Mouse (Mus musculus) megakaryocyte-erythroid progenitor cell, adult 5-6 weeks (primary cell): ENCODE measurements around the gene Magi2. TPM values are rescaled to one million over a fixed set of nuclear protein-coding genes. Genes with fewer than 3 reads are reported as not detected.

Source experiments
- ATAC-seq: replicated peaks from 2 replicates; pipeline ENCODE4 v1.8.0; 2016; ENCODE audit warnings: mild to moderate bottlenecking, inconsistent platforms; ENCODE audit not compliant: severe bottlenecking, poor library complexity, low FRiP score, low TSS enrichment
- total RNA-seq, 2 experiments: library from RNA; stranded (forward) in 1 of 2; stranded (reverse) in 1 of 2; fragments of 200-1000, 215-1000 nt in 1 of 2; fragments of >200 nt in 1 of 2; fragmentation: Nextera tagmentation in 1 of 2; gene quantifications; 2 replicates each; pipeline ENCODE4 v1.2.3; 2014 to 2017

The Magi2 gene
- total RNA-seq, 2 experiments from 2014 or later, result 0.23 to 0.52 TPM

DNA sequence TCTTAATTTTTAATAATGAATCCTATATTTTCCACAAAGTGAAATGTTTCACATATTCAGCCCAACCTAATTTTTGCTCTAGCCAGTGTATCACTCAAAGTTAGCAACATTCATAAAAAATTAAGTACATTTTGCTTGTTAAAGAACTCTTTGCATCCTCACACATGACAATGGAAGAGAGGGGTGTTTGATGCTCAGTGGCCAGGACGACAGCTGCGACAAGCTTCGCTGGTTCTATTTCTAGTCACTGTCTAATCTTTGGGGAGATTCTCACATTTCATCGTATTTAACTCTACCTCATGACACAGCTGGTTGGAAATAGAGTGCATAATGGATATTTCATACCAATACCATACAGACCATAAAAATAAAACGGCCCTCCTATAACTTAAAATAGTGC, 1379.7 kb downstream of the Magi2 start:
- no peak for ATAC-seq

DNA sequence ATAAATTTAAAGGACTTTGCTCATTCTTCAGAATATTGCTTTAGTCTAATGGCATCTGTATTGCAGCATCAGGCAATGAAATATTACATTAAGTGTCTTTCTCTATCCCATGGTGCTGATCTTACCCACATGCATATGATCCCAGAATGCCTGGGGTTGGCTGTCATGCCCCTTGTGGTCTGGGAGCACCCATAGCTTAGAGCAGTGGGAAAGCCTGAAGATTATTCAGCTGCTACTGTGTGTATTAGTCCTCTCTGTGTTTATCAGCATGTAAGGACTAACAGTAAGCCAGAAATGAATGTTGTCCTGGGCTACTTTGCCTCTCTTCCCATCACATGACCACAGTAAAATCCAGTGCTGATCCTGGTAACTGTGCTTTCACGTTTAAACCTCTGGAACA, 1380.7 kb downstream of the Magi2 start:
- no peak for ATAC-seq

DNA sequence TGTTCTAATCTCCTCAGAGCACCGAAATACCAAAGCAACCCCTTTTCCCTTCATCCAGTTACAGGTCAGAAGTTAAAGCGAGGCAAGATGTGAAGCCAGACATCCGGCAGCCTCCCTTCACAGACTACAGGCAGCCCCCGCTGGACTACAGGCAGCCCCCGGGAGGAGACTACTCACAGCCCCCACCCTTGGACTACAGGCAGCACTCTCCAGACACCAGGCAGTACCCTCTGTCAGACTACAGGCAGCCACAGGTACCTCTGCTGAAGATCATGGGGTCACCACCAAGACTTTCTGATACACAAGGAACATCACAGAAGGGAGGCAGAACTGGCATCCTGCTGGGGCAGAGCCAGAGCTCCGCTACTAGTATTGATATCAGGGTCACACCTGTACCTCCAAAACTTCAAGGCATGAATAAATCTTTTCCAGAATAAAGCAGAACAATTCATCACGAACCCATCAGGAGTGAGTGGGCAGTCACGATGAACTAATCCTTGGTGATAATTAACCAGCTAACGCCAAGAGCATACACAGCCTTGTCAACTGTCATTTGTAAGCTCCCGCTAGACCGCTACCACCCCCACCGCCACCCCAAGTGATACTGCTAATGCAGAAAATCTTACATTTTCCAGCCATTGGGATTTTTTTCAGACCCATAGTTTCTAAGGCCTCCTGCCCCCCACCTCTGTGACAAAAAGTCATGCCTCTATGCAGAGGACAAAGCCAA, 1382.5 kb downstream of the Magi2 start:
- no peak for ATAC-seq

DNA sequence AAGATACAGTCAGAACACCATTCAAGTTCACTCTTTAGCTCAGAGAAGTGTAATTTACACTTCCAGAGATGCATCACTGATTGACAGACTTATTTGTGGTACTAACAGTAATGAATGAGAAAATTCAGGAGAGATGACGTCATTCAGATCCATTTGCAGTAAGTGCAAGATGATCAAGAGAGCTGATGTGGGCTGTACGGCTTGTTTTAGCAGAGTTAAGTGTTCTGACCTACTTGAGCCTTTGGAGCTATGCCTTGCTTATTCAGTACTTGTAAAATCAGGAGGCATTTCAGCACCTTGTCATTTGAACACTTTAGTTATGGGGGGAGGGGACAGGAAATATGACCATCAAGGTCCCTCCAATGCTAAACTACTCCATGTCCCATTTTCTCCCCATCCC, 1383.8 kb downstream of the Magi2 start:
- no peak for ATAC-seq

DNA sequence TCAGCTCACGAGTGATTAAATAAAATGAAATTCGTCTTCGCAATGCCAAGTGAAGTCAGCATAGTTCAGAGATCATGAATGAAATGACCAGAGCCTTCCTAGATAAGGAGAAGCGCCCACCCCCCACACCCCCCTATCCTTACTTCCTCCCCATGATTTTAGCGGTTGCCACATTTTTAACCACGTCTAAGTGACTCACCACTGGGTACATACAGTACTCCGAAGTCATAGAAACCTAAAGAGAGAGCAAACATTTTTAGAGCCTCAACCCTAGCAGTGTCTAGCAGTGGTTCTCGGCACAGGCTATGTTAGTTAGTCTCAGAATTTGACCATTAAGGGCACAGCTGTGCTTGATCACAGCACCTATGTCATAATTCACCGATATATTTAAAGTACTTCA, 1385.8 kb downstream of the Magi2 start:
- no peak for ATAC-seq

DNA sequence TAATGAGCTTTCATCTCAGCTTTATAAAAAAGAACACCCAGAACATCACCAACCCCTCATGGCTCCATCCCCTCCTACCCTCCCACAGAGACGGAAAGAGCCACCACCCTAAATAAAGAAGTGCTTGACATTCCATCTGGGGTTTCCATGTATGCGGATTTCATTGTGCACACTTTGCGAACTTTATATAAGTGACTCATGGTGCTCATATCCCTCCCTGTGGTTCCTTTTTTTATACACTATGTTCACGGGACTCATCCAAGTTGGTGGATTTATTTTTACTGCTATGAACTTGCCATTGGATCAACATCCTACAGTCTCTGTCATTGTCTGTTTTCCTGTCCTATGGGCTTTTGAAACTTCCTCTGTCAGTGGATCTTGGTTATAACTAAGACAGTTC, 1388.1 kb downstream of the Magi2 start:
- ATAC-seq, result no peak

DNA sequence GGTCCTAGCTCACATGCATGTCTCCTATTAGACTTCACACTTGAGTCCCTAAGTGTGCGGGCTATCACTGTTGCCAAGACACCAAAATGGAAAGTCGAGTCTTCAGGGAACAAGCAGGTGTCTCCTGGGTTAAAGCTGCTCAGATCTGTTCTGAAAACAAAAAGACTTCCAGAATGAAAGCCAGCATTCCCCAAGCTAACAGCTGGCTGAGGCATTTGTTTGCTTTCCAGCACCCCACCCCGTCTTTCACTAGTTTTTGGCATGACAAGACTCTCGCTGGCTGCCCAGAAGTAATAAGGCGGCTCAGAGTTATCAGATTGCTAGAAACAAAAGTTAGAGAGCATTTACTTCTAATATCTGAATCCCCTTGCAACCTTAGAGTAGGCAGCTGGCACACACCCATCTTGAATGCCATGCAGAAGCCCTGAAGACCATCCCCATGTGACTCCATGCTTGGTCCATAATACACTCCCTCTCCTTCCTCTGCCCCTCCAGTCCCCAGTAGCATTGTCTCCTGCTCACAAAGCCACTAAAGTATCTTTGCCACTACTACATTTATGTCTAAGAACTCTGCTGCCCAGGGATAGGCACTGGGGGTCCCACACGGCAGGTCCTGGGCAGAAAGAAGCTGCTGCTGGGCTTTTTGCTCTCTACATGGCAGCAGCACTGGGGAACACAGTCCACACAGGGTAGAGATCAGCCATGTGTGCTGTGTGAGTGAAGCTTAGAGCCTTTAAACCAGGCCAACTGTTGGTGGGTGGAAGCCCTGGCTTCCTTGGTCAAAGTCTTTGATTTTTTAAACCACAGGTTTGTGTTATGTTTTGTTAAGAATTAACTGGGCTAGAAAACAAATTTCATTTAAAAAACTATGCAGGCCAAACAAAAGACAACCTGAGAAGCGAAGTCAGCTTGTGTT, 1394.0 kb downstream of the Magi2 start:
- ATAC-seq, result no peak

DNA sequence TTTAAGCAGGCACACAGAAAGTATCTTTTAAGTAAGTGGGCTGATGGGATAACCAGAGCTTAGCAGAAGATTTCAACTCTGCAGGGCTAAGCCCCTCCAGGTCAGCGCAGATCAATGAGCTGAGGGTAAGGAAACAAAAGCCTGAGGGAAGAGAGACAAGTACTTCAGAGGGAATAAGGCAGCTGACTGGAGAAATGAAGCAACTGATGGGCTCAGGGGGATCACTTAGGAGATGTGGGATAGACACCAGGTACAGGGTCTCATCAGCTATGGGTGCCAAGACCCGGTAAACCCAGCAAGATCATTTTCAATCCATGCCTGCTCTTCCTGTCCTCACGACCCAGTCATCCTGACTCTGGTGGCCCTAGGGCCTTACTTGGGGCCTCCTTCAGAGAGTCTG, 1395.6 kb downstream of the Magi2 start:
- ATAC-seq, result no peak

DNA sequence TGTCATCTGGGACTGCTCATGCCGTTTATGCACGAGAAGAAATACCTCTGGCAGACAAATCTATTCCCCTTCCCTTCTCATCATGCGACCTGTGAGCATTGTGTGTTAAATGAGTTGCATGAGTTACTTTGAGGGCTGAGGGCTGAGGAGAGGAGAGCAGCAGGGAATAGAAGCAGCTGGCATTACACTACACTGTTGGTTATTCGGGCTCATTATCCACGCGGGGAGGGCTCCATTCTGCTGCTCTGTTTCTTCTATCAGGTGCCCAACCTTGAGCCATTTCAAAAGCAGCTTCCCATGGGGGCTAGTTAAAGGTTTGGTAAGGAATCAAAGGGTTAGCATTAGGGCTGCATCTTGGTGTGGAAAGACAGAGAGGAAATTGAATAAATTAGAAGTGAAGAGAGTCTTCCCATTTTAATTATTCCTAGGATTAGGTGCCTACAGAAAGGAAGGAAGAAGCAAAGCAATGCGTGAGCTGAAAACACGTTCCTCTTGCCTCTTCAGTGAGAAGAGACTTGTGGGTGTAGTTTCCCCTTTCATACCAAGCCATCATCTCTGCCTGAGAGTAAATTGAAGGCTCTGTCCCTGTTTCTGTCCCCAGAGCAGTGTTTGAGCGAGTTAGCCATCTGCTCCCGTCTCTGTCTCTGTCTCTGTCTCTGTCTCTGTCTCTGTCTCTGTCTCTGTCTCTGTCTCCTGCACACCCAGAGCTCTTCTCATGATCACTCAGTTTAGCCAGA, 1396.2 kb downstream of the Magi2 start:
- ATAC-seq, result no peak

DNA sequence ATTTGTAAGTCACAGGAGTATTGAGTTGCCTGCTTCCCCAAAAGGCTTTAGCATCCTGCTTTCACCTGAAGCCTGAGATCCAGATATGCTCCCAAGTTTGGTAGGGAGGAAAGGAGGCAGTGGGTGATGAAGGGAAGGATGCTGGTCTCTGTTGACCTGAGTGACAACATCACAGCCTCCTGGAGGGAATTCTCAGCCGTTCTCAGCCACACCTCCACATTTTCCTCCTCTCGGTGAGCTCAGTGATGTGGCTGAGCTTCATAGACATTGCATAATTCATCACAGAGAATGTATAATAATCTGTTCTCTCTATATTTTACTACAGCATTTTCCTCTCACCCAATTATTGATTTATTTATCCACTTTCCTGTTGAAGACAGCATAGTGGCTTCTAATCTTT, 1398.3 kb downstream of the Magi2 start:
- no peak for ATAC-seq

DNA sequence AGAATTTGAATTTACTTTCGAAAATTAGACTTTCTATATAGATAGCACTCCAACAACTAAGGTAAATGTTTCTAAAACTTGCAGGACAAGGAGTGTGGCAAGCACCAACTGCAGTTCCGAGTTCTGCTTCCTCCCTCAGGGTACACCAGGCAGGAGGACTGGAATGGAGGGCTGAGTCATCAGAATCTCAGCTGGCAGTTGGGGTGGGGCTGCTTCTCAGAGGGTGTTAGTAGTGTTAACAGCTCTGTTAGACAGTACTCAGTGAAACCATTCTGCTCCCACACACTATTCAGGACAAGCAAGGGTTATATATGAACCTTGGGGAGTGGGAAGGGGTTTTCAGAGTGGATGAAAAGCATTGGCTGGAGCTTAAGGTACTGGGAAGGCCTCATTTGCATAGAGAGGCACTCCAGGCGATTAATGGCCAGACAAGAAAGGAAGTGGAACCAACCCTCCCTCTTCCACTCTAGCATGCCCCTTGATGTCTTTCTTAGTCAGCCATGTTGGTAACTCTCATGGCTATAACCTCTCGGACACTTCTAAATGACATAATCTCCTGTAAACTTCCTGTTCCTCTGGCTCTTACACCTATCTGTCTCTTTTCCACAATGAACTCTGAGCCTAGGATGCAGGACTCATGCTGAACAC, 1402.2 kb downstream of the Magi2 start:
- ATAC-seq, result no peak

DNA sequence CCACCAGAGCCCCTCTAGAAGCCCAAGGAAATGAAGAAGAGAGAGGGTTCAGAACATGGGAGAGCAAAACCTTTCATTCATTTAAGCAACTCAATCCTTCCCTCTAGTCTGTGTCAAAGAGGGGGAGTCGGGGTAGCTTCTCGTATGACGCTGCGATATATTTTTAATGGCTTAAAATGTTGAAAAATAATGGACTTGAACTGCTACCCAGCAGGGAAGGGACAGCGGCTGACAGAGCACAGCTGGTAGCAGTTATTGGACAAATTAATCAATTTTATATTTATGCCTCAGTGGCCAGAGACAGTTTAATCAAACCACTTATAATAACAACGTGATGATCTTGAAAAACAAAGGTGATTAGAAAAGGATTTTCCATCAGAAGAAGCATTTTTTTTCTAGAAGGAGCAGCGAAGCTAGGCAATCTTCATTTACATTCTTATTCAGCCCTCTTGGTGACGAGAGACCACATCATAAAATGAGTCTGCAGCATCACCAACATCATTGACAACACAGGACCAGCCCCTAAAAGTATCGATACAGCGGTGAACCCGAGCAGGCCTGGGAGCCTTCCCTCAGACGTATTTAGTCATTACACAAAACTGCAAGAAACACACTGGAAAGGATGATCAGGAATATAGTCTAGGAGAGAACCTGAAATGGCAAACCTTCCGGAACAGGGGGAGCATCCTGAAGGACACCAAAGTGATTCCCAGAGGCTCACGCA, 1407.4 kb downstream of the Magi2 start:
- no peak for ATAC-seq

DNA sequence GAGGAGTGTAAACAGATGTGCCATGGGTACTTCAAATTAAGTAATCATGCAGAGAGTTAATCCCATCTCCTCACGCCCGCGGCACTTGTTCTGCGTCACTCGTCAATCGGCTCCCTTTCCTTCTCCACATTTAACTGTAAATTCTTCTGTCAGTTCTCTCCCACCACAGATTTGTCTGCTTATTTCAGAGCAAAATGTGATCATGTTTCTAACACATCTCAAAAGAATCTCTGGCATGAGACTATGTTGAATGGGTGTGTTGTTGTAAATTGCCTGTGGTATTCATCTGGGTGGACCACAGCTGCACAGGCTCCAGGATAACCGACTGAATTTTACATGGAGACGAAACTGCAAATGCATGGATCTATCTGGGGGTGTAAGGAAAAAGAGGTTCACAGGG, 1408.0 kb downstream of the Magi2 start:
- ATAC-seq, result no peak

DNA sequence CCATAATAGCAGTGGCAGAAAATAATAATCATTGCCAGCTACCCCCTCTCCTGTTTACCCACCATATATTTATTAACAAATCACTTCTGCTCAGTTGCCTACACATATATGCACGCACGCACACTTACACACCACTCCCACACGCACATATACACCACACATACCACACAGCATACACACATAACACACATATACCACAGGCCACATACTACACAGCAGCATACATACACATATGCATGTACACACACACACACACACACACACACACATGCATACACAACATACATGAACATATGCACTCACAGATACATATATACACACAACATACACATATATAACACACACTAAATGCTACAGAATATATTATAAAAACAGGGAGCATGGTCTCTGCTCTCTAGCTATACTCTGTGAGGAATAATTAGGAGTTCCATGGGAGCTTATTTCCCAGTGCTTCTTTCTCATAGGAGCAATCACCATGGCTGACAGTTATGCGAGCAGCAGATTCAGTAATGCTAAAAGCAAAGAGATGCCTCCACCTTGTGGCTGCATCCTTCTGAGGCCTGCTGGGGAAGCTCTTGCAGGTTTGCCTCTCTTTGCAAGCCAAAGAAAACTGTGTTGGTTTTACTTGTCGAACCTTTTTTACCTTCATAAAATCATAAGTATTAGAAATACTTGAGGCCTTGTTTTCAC, 1410.6 kb downstream of the Magi2 start:
- ATAC-seq, result no peak

DNA sequence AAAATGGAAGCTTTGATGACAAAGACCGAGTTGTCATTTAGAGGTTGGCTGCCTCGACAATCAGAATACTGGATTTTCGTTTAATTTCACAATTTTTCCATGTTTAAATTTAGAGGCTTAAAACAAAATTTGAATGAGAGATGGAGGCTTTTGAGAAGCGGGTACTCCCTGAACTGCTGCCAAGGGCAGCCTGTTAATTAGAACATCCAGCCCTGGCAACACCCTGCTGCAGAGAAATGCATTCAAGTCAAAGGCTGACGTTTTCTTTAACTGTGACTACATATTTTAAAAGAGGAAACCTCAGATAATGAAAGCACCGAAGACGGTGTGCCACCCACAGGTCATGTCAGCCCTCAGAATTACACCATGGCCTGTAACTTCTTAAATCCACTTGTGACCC, 1415.4 kb downstream of the Magi2 start:
- ATAC-seq, result no peak

DNA sequence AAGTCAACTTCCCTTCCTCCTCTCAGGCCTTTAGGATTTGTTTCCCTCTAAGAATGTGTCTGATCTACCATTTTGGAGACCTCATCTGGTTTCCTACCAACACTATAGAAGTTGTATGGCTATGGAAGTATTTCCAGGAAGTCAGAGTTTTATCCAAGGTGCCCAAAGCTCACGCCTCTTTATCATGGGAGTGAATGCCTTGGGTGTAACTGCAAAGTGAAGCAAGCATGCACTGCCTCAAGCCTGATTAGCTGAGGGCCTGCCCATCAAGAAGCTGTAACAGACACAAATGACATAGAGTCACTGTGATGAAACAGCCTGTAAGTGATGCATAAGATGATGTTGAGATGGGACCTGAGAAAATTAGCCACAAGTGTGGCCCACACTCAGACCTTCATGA, 1416.9 kb downstream of the Magi2 start:
- no peak for ATAC-seq

DNA sequence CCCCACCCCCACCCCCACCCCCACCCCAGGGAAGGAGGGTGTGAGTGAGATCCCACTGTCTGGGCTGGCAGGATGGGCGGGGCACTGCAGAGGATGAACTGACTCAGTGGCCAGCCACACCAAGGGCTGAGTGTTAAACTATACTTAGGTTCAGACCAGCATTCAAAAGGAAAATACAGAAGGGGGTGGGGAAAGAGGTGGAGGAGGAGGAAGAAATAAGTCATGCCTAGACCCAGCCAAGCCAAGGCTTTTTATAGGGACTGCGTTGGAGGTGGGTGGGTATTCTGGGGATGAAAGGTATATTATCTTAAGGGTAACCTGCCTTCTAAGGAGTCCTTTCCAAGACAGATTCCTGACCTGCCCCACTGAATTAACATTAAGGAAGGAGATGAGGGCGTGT, 1420.1 kb downstream of the Magi2 start:
- no peak for ATAC-seq

DNA sequence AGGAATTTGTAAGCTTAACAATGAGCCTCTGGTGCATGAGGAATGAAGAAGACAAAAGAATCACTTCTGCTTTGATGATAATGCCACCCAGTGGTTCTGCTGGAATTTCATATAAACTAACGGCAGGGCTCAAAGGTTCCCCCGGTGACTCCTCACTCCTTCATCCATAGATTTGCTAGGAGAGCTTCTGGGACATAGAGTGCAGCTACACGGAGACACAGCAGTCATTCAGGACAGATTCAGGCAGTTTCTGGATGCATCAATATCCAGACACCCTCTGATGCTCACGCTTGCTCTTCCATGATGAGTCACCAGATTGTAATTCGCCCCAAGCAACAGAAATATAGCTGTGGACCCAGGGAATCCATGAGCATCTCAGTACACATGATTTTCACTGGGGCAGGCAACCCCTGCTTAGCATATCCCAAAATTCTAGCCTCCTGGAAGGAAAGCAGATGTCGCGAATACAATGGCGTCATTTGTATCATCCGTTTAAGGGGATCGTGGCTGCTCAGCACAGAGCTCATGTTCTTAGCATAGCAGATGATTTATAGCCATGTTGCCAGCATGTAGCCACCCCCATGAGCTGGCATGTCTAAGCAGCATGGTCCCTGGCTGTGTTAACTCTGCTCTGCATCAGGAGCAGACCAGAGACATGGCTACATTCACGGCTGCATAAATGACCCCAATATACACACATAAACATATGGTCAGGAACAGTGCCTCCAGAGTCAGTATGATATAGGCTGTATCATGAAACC, 1426.8 kb downstream of the Magi2 start:
- ATAC-seq, result no peak
